Mouse (Mus musculus): ENCODE results near the gene Agap1. TPM values are rescaled to one million over a fixed set of nuclear protein-coding genes. Genes with fewer than 3 reads are reported as not detected.

Gene Agap1
- total and polyA plus RNA-seq, 3 experiments: 0.01 TPM; not detected in 2

- Histone ChIP-seq H3K4me3 (ENCODE audit: control insufficient read depth in 1 of 2, insufficient read depth in 1 of 2, low read depth in 2 of 2, low read length in 2 of 2) (no peak overlapping the region), H3K4me1 (ENCODE audit: control insufficient read depth in 1 of 2, insufficient read depth in 2 of 2, low read length in 2 of 2) (no peaks in the 10 kb centered on the region), H3K27me3 (ENCODE audit: control insufficient read depth in 1 of 2, insufficient read depth in 2 of 2, low read length in 2 of 2) (no peaks in the 10 kb centered on the region), H3K9me3 (replicated peaks; ENCODE audit: insufficient read depth, low read length) (no peaks in the 10 kb centered on the region), H3K36me3 (ENCODE audit: control insufficient read depth in 1 of 2, insufficient read depth in 2 of 2, low read length in 2 of 2) (no peaks in the 10 kb centered on the region), H3K27ac (ENCODE audit: control insufficient read depth, low read depth, low read length) (no peak overlapping the region), H3K79me2 (ENCODE audit: control insufficient read depth, insufficient read depth, low read length, poor library complexity) (no peaks in the 10 kb centered on the region), H3K9ac (ENCODE audit: control insufficient read depth, low read depth, low read length, poor library complexity, severe bottlenecking) (no peak overlapping the region)
- no peak for TF ChIP-seq USF1 (IDR thresholded peaks at IDR 0.05; ENCODE audit: low read depth, low read length)
- TF ChIP-seq EP300 (IDR thresholded peaks at IDR 0.05; ENCODE audit: low read depth in 1 of 2, low read length in 2 of 2): no peak
- TF ChIP-seq POLR2AphosphoS5 (IDR thresholded peaks at IDR 0.05; ENCODE audit: borderline replicate concordance, low read depth, low read length): no peak
- TF ChIP-seq TCF12 (IDR thresholded peaks at IDR 0.05; ENCODE audit: low read depth, low read length): no peak
- no peak for TF ChIP-seq NELFE (IDR thresholded peaks at IDR 0.05; ENCODE audit: low read depth, low read length)
- no peak for TF ChIP-seq SMC3 (IDR thresholded peaks at IDR 0.05; ENCODE audit: low read depth, low read length)
- TF ChIP-seq TAL1 (IDR thresholded peaks at IDR 0.05; ENCODE audit: low read length): no peak
- no peak for TF ChIP-seq BHLHE40 (IDR thresholded peaks at IDR 0.05; ENCODE audit: borderline replicate concordance, low read depth, low read length)
- TF ChIP-seq CHD1 (IDR thresholded peaks at IDR 0.05; ENCODE audit: low read depth, low read length): no peak
- TF ChIP-seq GABPA (IDR thresholded peaks at IDR 0.05; ENCODE audit: low read depth, low read length): no peak
- no peak for DNase-seq (ENCODE audit: low read depth, low spot score)
Measured at GRCm38 (mm10) chr1:89736021-89736420, 281.4 kb downstream of the Agap1 start.

GRCm38 (mm10) chr1:89739067-89739774 lies 284.6 kb downstream of the Agap1 start:
- Histone ChIP-seq H3K9me3 (replicated peaks; ENCODE audit: insufficient read depth, low read length) (no peaks in the 10 kb centered on the region), H3K9ac (ENCODE audit: control insufficient read depth, low read depth, low read length, poor library complexity, severe bottlenecking) (no peak overlapping the region), H3K27me3 (ENCODE audit: control insufficient read depth in 1 of 2, insufficient read depth in 2 of 2, low read length in 2 of 2) (no peaks in the 10 kb centered on the region), H3K36me3 (ENCODE audit: control insufficient read depth in 1 of 2, insufficient read depth in 2 of 2, low read length in 2 of 2) (no peaks in the 10 kb centered on the region), H3K27ac (ENCODE audit: control insufficient read depth, low read depth, low read length) (no peak overlapping the region), H3K79me2 (ENCODE audit: control insufficient read depth, insufficient read depth, low read length, poor library complexity) (no peaks in the 10 kb centered on the region), H3K4me3 (ENCODE audit: control insufficient read depth in 1 of 2, insufficient read depth in 1 of 2, low read depth in 2 of 2, low read length in 2 of 2) (no peak overlapping the region), H3K4me1 (ENCODE audit: control insufficient read depth in 1 of 2, insufficient read depth in 2 of 2, low read length in 2 of 2) (no peaks in the 10 kb centered on the region)
- DNase-seq (ENCODE audit: low read depth, low spot score): no peak
- no peak for TF ChIP-seq E2F4 (IDR thresholded peaks at IDR 0.05; ENCODE audit: borderline replicate concordance, low read depth, low read length)

DNA sequence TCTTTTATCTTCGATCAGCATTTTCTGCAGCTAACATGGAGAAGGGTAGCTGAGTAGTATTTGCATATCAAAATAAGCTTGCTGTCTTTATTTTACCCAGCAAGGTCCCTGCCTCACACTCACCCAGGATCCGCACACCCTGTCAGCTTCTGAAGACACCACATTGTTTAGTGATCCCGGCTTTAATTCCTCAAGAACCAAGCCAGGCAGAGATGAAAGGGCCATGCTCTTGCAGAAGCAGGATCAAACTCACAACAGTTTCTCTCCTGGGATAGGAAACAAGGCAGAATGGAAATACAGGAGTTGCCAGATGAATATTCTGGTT lies 285.1 kb downstream of the Agap1 start:
- H3K9me3 ChIP-seq (replicated peaks; ENCODE audit: insufficient read depth, low read length): no peaks in the 10 kb centered on the region
- no peak overlapping the region for H3K4me3 ChIP-seq (ENCODE audit: control insufficient read depth in 1 of 2, insufficient read depth in 1 of 2, low read depth in 2 of 2, low read length in 2 of 2)
- no peaks in the 10 kb centered on the region for H3K4me1 ChIP-seq (ENCODE audit: control insufficient read depth in 1 of 2, insufficient read depth in 2 of 2, low read length in 2 of 2)
- H3K9ac ChIP-seq (ENCODE audit: control insufficient read depth, low read depth, low read length, poor library complexity, severe bottlenecking): no peak overlapping the region
- no peaks in the 10 kb centered on the region for H3K79me2 ChIP-seq (ENCODE audit: control insufficient read depth, insufficient read depth, low read length, poor library complexity)
- H3K36me3 ChIP-seq (ENCODE audit: control insufficient read depth in 1 of 2, insufficient read depth in 2 of 2, low read length in 2 of 2): no peaks in the 10 kb centered on the region
- TF ChIP-seq RAD21 (IDR thresholded peaks at IDR 0.05; ENCODE audit: low read depth, low read length) (no peak), GATA1 (IDR thresholded peaks at IDR 0.05; ENCODE audit: low read depth, low read length) (no peak), MAZ (IDR thresholded peaks at IDR 0.05; ENCODE audit: low read depth, low read length) (no peak), ZC3H11A (IDR thresholded peaks at IDR 0.05; ENCODE audit: low read depth, low read length) (no peak), MAX (IDR thresholded peaks at IDR 0.05; ENCODE audit: low read length) (no peak), CHD1 (IDR thresholded peaks at IDR 0.05; ENCODE audit: low read depth, low read length) (no peak)
- H3K27me3 ChIP-seq (ENCODE audit: control insufficient read depth in 1 of 2, insufficient read depth in 2 of 2, low read length in 2 of 2): no peaks in the 10 kb centered on the region
- H3K27ac ChIP-seq (ENCODE audit: control insufficient read depth, low read depth, low read length): no peak overlapping the region
- DNase-seq (ENCODE audit: low read depth, low spot score): no peak

All from MEL (cell line).